Mouse (Mus musculus): ENCODE measurements around the gene Habp4.

- no peak for TF ChIP-seq CTCF (IDR thresholded peaks at IDR 0.05; ENCODE audit: control insufficient read depth, insufficient read depth, insufficient read length)
- no peak for TF ChIP-seq USF1 (IDR thresholded peaks at IDR 0.05; ENCODE audit: low read depth)
- TF ChIP-seq MAX (IDR thresholded peaks at IDR 0.05): no peak
- no peak for TF ChIP-seq FOSL1 (IDR thresholded peaks at IDR 0.05; ENCODE audit: insufficient read depth, low read length, poor library complexity, severe bottlenecking)
- no peak for TF ChIP-seq MYOD1 (IDR thresholded peaks at IDR 0.05; ENCODE audit: control insufficient read depth, insufficient read length, low read depth)
- no peak for TF ChIP-seq MYOG (IDR thresholded peaks at IDR 0.05; ENCODE audit: control insufficient read depth, extremely low read depth, insufficient read length)
- TF ChIP-seq CEBPB (IDR thresholded peaks at IDR 0.05; ENCODE audit: low read depth): no peak
Observed at GRCm38 (mm10) chr13:64235777-64236176, 74.2 kb downstream of the Habp4 start.
